Mouse (Mus musculus): ENCODE results near the gene Nmnat3. TPM values are rescaled to one million over a fixed set of nuclear protein-coding genes. Genes with fewer than 3 reads are reported as not detected.

The Nmnat3 gene
- polyA plus RNA-seq, 1 experiment from 2014 or later, result 1.3 TPM

DNA sequence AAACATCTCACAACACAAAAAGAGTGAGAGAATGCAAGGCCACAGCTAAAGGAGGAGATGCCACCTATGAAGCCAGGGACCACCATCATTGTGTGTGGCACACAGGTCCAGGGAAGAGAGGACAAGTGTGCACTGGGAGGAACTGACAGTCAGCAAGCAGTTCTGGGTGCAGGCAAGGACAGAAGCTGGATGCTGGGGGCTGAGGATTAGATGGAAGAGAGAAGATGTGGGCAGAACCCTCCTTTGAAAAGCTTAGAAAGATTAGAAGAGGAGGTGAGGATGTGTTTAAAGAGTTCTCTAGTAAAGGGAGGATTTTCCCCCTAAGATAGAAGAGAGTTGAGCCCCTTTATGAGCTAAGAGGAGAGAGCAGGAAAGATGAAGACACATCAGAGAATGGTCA is 2.4 kb downstream of the Nmnat3 start:
- Histone ChIP-seq H3K4me1 (replicated peaks) (no peaks in the 10 kb centered on the region), H3K4me3 (replicated peaks) (no peak overlapping the region), H3K36me3 (no peaks in the 10 kb centered on the region), H3K27me3 (no peaks in the 10 kb centered on the region; the same call in 1 of the 2 replicates), H3K9ac (replicated peaks) (no peak overlapping the region), H3K27ac (no peak overlapping the region), H3K9me3 (no peaks in the 10 kb centered on the region), H3K4me2 (replicated peaks) (no peak overlapping the region)
- no peak for ATAC-seq

DNA sequence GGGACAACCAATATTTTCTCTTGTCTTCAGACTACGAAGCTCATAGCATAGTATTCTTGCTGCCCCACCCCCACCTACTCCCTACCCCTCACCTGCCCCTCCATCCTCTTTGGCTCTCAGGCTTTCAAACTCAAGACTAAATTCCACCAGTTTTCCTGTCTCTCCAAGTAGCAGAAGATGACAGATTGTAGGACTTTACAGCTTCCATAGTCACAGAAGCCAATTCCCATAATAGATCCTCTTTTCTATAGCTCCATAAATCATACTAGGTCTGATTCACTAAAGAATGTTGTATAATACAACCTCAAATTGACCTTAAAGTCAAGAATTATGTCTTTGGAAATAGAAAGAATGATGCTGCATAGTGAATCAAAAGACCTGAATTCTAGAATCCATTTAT is 3.4 kb downstream of the Nmnat3 start:
- no peaks in the 10 kb centered on the region for H3K36me3 ChIP-seq
- no peak overlapping the region for H3K27ac ChIP-seq
- no peaks in the 10 kb centered on the region; the same call in 1 of the 2 replicates for H3K27me3 ChIP-seq
- no peak overlapping the region for H3K4me2 ChIP-seq (replicated peaks)
- H3K4me1 ChIP-seq (replicated peaks), result no peaks in the 10 kb centered on the region
- no peak for ATAC-seq
- 94% methylated on average over 1 of the region's 1 CpGs for WGBS
- no peak overlapping the region for H3K9ac ChIP-seq (replicated peaks)
- no peak overlapping the region for H3K4me3 ChIP-seq (replicated peaks)
- H3K9me3 ChIP-seq, result no peaks in the 10 kb centered on the region

DNA sequence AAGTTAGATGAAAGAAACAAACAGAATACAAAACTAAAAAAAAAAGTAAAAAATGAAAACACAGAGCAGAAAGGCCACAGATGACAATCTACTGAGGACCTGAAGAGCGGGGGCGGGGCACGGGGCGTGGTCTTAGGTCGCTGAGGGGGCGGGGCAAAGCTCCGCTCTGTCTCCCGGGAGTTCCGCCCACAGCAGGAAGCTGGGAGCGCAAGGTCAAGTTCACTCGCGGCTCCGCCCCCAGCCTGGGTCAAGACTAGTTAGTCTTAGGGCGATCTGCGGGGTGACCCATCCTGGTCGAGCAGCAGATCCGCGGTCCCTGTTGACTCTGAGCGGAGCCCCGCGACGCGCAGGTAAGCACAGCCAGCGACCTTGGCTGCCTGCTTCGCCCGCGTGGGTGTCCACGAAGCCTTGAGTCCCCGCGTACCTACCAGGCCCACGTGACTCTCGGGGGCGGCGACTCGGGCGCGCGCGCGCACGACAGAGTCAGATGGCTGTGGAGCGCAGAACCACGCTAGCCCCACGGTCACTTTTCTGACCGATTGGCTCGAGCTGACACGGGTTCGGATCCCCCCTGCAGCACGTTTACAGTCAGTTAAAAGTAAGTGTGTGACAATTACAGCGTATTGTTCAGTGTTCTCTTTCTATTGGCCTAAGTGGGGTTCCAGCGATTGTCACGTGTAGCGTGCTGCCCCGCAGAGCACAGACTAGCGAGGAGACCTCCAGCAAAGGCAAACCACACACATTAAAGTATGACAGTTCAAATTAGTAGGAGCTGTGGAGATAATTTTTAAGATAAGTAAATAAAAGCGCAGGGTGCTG is 9.4 kb downstream of the Nmnat3 start:
- Histone ChIP-seq H3K36me3 (no peaks in the 10 kb centered on the region), H3K9me3 (no peaks in the 10 kb centered on the region), H3K4me1 (replicated peaks) (peaks cover 17% of the 10 kb centered on the region), H3K27me3 (peaks cover 11% of the 10 kb centered on the region), H3K27ac (no peak overlapping the region), H3K4me3 (replicated peaks) (peak overlapping the region; percentile 45), H3K9ac (replicated peaks) (peak overlapping the region; percentile 37), H3K4me2 (replicated peaks) (peak overlapping the region; percentile 69)
- WGBS, result 2% methylated on average over 56 of the region's 56 CpGs
- peak; percentile 87 for ATAC-seq

DNA sequence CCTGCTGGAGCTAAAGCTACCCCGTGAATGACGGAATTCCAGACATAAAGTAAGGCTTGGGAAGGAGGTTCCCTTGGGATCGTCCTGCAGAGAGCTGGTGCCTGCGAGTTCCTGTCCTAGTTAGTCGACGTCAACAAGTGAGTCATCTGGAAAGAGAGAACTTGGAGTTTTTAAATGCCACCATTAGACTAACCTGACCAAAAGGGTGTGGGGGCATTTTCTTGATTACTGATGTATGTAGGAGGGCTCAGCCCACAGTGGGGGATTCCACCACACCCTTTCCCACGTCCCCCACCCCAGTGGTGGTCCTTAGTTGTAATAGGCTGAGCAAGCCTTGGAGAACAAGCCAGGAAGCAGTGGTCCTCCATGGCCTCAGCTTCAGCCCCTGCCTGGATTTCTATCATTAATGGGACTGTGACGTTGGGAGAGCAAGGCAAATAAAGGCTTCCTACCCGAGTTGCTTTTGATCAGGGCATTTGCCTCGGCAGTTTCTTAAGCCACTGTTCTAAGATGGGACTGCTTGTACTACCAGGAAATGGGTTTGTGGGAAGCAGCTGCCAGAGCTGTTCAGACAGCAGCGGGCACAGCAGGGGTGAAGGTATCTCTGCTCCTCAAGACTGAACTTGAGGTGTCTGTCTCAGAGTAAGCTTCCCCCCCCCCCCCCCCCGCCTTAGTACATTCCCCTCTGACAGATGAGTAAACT is 10.2 kb downstream of the Nmnat3 start:
- Histone ChIP-seq H3K36me3 (no peaks in the 10 kb centered on the region), H3K9me3 (no peaks in the 10 kb centered on the region), H3K27me3 (peaks cover 11% of the 10 kb centered on the region), H3K4me2 (replicated peaks) (peak overlapping the region; percentile 69), H3K4me1 (replicated peaks) (peaks cover 17% of the 10 kb centered on the region), H3K9ac (replicated peaks) (peak overlapping the region; percentile 37), H3K27ac (no peak overlapping the region), H3K4me3 (replicated peaks) (peak overlapping the region; percentile 45)
- peak; percentile 55 for ATAC-seq
- WGBS, result 16% methylated on average over 12 of the region's 12 CpGs

DNA sequence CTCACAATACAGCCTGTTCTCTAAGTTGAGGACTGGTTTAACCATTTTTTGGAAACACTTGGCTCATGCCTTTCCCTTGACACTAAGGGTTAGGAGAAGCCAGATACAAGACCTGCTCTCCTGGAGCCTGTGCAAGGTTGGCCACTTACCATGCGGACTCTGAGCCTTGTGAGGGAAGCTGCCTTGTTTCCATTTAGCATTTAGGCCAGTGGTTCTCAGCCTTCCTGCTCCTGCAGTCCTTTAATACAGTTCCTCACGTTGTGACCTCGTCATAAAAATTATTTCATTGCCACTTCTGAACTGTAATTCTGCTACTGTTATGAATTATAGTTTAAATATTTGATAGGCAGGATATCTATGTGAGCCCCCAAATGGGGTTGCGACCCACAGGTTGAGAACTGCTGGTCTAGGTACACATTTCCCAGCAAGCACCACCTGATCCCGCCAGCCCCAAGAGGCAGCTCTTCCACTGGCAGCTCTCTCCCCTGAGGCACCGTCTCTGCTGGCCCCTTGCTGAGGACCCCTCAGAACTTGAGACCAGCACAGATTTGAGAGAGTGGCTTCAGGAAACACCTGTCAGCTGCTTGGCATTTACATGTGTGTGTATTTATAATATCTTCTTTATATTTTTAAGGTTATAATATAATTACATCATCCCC is 10.8 kb downstream of the Nmnat3 start:
- no peaks in the 10 kb centered on the region for H3K36me3 ChIP-seq
- no peak overlapping the region for H3K4me3 ChIP-seq (replicated peaks)
- ATAC-seq, result no peak
- H3K27ac ChIP-seq, result no peak overlapping the region
- H3K4me1 ChIP-seq (replicated peaks), result peaks cover 17% of the 10 kb centered on the region
- H3K27me3 ChIP-seq, result peaks cover 11% of the 10 kb centered on the region
- 77% methylated on average over 6 of the region's 6 CpGs for WGBS
- H3K4me2 ChIP-seq (replicated peaks), result no peak overlapping the region; the same call in 1 of the 2 replicates
- no peaks in the 10 kb centered on the region for H3K9me3 ChIP-seq
- no peak overlapping the region for H3K9ac ChIP-seq (replicated peaks)

DNA sequence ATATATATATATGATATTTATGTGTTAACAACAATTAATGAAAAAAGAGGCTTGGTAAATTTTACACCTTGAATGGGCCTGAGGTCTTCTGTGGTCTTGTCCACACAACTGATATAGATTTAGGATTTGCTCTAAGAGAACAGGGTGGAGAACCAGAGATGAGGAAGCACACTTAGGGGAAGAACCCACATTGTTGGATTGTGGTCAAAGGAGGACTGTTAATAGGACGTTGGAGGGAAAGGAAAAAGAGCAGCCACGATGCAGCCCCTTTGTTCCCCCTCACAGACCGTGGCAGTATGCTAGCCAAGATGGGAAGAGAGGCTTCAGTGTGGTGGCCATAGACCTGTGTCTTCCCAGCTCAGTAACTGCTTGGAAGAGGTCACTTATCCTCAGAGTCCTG is 11.5 kb downstream of the Nmnat3 start:
- no peaks in the 10 kb centered on the region for H3K36me3 ChIP-seq
- peaks cover 17% of the 10 kb centered on the region for H3K4me1 ChIP-seq (replicated peaks)
- 78% methylated on average over 3 of the region's 3 CpGs for WGBS
- H3K27ac ChIP-seq, result no peak overlapping the region
- no peak overlapping the region for H3K4me3 ChIP-seq (replicated peaks)
- no peak for ATAC-seq
- H3K27me3 ChIP-seq, result peaks cover 11% of the 10 kb centered on the region
- no peak overlapping the region for H3K4me2 ChIP-seq (replicated peaks)
- H3K9ac ChIP-seq (replicated peaks), result no peak overlapping the region
- H3K9me3 ChIP-seq, result no peaks in the 10 kb centered on the region

DNA sequence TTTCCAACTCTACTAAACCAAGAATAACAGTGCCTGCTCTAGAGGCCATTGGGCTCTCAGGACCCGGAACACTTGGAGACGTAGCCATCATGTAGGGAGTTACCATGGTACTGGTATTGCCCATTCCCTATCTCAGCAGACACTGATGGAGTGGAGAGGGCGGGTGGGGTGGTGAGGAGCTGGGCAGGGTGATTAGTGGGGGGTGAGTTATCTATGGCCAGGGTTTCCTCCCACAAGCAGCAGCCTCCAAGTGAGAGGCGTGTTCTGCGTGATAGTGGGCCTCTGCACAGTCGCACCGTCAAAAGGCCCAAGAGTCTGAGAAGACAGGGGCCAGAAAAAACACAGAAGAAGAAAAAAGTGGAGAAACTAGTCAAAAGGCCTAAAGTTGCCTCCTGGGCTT is 12.0 kb downstream of the Nmnat3 start:
- 93% methylated on average over 7 of the region's 7 CpGs for WGBS
- H3K9ac ChIP-seq (replicated peaks), result no peak overlapping the region
- peaks cover 11% of the 10 kb centered on the region for H3K27me3 ChIP-seq
- no peak overlapping the region for H3K4me2 ChIP-seq (replicated peaks)
- no peak overlapping the region for H3K27ac ChIP-seq
- no peaks in the 10 kb centered on the region for H3K9me3 ChIP-seq
- no peaks in the 10 kb centered on the region for H3K36me3 ChIP-seq
- peaks cover 17% of the 10 kb centered on the region for H3K4me1 ChIP-seq (replicated peaks)
- ATAC-seq, result no peak
- H3K4me3 ChIP-seq (replicated peaks), result no peak overlapping the region

DNA sequence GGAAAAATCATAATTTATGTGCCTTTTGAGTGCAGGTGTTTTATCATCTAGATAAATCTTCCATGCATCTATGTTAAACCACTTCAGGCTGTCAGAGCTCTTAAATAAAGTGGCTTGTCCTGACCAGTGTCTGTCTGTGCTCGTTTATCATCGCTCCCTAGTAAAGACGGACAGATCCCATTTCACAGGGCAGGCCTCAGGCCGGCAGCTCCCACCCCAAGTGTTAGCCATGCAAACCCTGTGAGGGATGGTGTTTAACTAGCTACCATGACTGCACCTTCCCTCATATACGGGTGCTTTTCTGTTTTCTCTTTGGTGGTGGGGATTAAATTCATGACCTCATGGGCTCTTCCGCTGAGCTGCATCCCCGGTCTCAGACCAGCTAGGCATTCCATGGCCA is 13.3 kb downstream of the Nmnat3 start:
- peaks cover 17% of the 10 kb centered on the region for H3K4me1 ChIP-seq (replicated peaks)
- peaks cover 11% of the 10 kb centered on the region for H3K27me3 ChIP-seq
- H3K9ac ChIP-seq (replicated peaks), result no peak overlapping the region
- ATAC-seq, result no peak
- no peaks in the 10 kb centered on the region for H3K36me3 ChIP-seq
- no peak overlapping the region for H3K4me2 ChIP-seq (replicated peaks)
- H3K9me3 ChIP-seq, result no peaks in the 10 kb centered on the region
- 86% methylated on average over 7 of the region's 7 CpGs for WGBS
- no peak overlapping the region for H3K27ac ChIP-seq
- H3K4me3 ChIP-seq (replicated peaks), result no peak overlapping the region

DNA sequence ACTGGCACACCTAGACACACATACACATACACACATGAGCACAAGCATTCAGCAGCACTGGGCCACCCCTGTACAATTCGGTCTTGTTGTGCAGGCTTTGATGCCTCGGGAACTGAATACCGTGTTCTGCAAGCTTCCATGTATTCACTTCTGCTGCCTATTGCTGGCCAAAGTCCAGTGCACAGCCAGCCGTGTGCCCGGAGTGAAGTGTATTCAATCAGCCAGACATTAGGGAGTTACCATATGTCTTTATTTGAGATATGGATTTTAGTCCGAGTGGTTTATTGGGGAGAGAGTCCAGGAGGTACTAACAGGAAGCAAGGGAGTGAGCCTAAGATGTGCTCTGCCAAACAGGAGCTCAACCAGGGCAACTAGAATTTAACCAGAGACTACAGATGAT is 19.8 kb downstream of the Nmnat3 start:
- no peak for ATAC-seq
- no peaks in the 10 kb centered on the region for H3K27me3 ChIP-seq
- no peaks in the 10 kb centered on the region for H3K9me3 ChIP-seq
- no peak overlapping the region for H3K4me2 ChIP-seq (replicated peaks)
- H3K9ac ChIP-seq (replicated peaks), result no peak overlapping the region
- no peak overlapping the region for H3K4me3 ChIP-seq (replicated peaks)
- no peaks in the 10 kb centered on the region for H3K4me1 ChIP-seq (replicated peaks)
- no peak overlapping the region for H3K27ac ChIP-seq
- H3K36me3 ChIP-seq, result no peaks in the 10 kb centered on the region
- 84% methylated on average over 6 of the region's 6 CpGs for WGBS

DNA sequence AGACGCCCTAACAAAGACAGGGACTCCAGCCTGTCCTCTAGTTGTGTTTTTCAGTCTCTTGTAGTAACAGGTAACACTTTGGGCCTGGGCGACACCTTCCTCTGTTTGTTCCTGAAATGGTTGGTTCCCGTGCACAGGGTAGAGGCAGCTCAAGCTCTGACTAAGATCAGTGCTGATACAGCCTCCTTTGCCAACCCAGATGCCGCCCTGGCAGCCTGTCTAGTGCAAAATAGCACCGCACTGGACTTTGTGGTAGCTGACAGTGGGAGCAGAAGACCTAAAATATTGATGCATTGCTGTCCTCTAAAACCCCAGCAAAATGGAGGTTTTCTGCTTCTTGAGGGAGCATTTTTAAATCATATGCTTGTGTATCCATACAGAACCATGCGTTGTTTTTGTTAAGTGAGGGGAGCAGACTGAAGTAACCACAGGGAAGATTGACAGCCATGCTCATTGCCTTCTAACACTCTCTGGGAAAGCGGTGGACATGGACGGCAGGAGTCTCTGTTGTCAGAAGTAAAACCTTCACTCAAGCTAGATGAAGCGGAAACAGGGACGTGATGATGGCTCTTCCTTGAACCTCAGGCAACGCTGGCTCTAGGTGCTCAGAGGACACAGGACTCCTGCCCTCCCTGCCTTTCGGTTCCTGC is 24.2 kb downstream of the Nmnat3 start:
- Histone ChIP-seq H3K36me3 (no peaks in the 10 kb centered on the region), H3K9ac (replicated peaks) (no peak overlapping the region), H3K27me3 (no peaks in the 10 kb centered on the region), H3K4me1 (replicated peaks) (no peaks in the 10 kb centered on the region), H3K4me3 (replicated peaks) (no peak overlapping the region), H3K9me3 (no peaks in the 10 kb centered on the region), H3K4me2 (replicated peaks) (no peak overlapping the region), H3K27ac (no peak overlapping the region)
- 75% methylated on average over 12 of the region's 12 CpGs for WGBS
- ATAC-seq, result no peak

DNA sequence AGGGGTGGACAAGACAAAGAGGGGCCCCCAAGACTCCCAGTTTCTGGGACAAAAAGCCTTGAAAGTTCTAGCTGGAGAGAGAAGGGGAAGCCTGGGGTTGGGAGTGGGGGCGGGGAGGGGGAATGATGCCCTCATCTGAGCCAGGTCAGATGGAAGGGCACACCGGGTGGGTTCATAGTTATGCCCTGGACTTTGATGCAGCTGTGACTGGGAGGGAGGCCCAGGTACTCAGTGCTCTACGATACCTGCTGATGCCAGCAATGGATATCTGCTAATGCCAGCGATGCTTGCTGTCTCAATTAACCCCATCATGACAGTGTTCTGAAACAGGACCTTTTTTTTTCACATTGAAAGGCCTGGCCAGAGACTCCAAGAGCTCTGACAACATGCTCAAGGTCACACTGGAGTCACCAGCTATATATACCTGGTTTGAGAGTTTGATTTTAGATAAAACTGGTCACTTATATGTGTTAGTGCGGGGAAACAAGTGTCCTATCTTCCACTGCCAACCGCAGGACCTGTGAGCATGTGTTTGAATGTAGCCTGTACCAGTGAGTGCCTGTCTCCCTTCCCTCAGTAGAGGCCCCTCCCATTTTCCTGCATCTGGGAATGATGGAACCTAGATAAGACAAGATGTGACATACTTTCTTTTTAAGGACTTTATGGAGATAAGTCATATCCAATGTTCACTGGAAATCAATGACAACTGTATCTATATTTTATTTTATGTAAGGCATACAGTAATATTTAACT is 25.6 kb downstream of the Nmnat3 start:
- H3K9me3 ChIP-seq, result no peaks in the 10 kb centered on the region
- WGBS, result 90% methylated on average over 6 of the region's 6 CpGs
- no peaks in the 10 kb centered on the region for H3K36me3 ChIP-seq
- no peak overlapping the region for H3K4me2 ChIP-seq (replicated peaks)
- H3K9ac ChIP-seq (replicated peaks), result no peak overlapping the region
- no peak for ATAC-seq
- H3K27ac ChIP-seq, result no peak overlapping the region
- H3K27me3 ChIP-seq, result no peaks in the 10 kb centered on the region
- no peaks in the 10 kb centered on the region for H3K4me1 ChIP-seq (replicated peaks)
- no peak overlapping the region for H3K4me3 ChIP-seq (replicated peaks)

Data from midbrain, embryonic 13.5 days (tissue).